In genomic region chr16:73927481-73927880, GRCm38 (mm10) we compare ENCODE assay signal across 26 mouse cellular contexts.
"Had no signal": no experiment of that assay in that cellular context is flagged by ENCODE, and none has a peak within 500 bp of the region (broad histone marks: within the 10 kb centered on the region; RNA-seq: fewer than 3 reads in every experiment).

No protein-coding gene starts in this region.

- H3K9ac ChIP-seq: heart, embryonic 13.5 days; heart, embryonic 15.5 days; hindbrain, embryonic 13.5 days; hindbrain, embryonic 15.5 days; kidney, embryonic 15.5 days; limb, embryonic 13.5 days; limb, embryonic 15.5 days; liver, embryonic 12.5 days had no signal

- H3K27me3 ChIP-seq: heart, embryonic 13.5 days; heart, embryonic 15.5 days; hindbrain, embryonic 13.5 days; hindbrain, embryonic 15.5 days; kidney, embryonic 15.5 days; limb, embryonic 13.5 days; limb, embryonic 15.5 days; liver, embryonic 12.5 days had no signal

- H3K4me3 ChIP-seq: heart, adult 2 months; heart, embryonic 13.5 days; heart, embryonic 15.5 days; hindbrain, embryonic 13.5 days; hindbrain, embryonic 15.5 days; kidney, embryonic 15.5 days; limb, embryonic 13.5 days; limb, embryonic 15.5 days; liver, embryonic 12.5 days had no signal

- ATAC-seq: hindbrain, postnatal 0 days; intestine, embryonic 16.5 days; liver, embryonic 12.5 days had no signal

- H3K9me3 ChIP-seq: heart, embryonic 13.5 days; heart, embryonic 15.5 days; hindbrain, embryonic 13.5 days; hindbrain, embryonic 15.5 days; kidney, embryonic 15.5 days; limb, embryonic 13.5 days; limb, embryonic 15.5 days; liver, embryonic 12.5 days had no signal

- H3K27ac ChIP-seq: heart, adult 2 months; heart, embryonic 13.5 days; heart, embryonic 15.5 days; hindbrain, embryonic 13.5 days; hindbrain, embryonic 15.5 days; hindbrain, postnatal 0 days; kidney, embryonic 15.5 days; kidney, postnatal 0 days; limb, embryonic 13.5 days; limb, embryonic 15.5 days; liver, embryonic 12.5 days had no signal

- H3K36me3 ChIP-seq: heart, embryonic 13.5 days; heart, embryonic 15.5 days; hindbrain, embryonic 15.5 days; kidney, embryonic 15.5 days; liver, embryonic 12.5 days had no signal

- H3K4me1 ChIP-seq: heart, embryonic 13.5 days; heart, embryonic 15.5 days; hindbrain, embryonic 13.5 days; hindbrain, embryonic 15.5 days; kidney, embryonic 15.5 days; limb, embryonic 13.5 days; limb, embryonic 15.5 days; liver, embryonic 12.5 days had no signal

- H3K4me2 ChIP-seq: heart, embryonic 11.5 days; heart, embryonic 13.5 days; heart, embryonic 15.5 days; hindbrain, embryonic 13.5 days; hindbrain, embryonic 15.5 days; kidney, embryonic 15.5 days; limb, embryonic 13.5 days; limb, embryonic 15.5 days; liver, embryonic 12.5 days had no signal

- DNase-seq: gastrocnemius, postnatal 14 days; gastrocnemius, postnatal 36 days; heart, adult 11 months; heart, adult 2 months; heart, postnatal 14 days; heart, postnatal 36 days; kidney, adult 11 months; kidney, adult 2 months; kidney, adult 9 months; kidney, postnatal 14 days; kidney, postnatal 36 days; layer of hippocampus, adult 9-11 months; layer of hippocampus, postnatal 36 days; left cerebral cortex, postnatal 4 days had no signal
